In the genomic region with DNA sequence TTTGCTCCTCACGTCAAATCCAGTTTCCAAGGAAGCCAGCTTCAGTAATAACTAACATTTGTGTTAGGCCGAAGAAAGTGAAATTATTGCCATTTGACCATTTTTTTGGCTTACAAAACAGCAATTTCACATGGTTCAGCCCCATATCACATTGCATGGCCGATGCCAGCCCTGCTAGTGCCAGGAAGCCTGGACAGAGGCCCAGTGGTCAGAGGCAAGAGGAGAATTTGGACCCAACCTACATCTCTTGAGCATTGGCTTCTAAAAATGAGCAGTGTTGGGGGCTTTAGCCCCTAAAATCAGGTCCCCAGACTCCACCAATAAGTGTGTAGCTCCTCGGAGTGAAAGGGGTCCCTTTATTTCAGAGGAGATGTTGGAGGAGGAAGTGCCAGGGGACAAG, we compare ENCODE assay signal across 20 mouse cellular contexts.
A peak's percentile ranks its signal among the peaks of the same experiment; 100 is the strongest.
DNase-seq lines count a peak whose midpoint lies in the region; ATAC-seq and TF ChIP-seq lines count a peak whose summit lies in the region.
"Had no signal": no experiment of that assay in that cellular context is flagged by ENCODE, and none has a peak within 500 bp of the region (broad histone marks: within the 10 kb centered on the region; RNA-seq: fewer than 3 reads in every experiment).

No protein-coding gene starts in this region.

- no peak for TF ChIP-seq EP300 in stomach, postnatal 0 days (optimal IDR thresholded peaks at IDR 0.05)

- 86% methylated on average over 4 of the region's 4 CpGs for WGBS in midbrain, postnatal 0 days
- WGBS in stomach, postnatal 0 days = 78% methylated on average over 4 of the region's 4 CpGs

- no peaks in the 10 kb centered on the region for H3K27me3 ChIP-seq in midbrain, postnatal 0 days (ENCODE audit: insufficient read depth, low read length)
- H3K27me3 ChIP-seq in stomach, postnatal 0 days (ENCODE audit: control insufficient read depth, insufficient read depth, low read length) = no peaks in the 10 kb centered on the region
- H3K27me3 ChIP-seq: CH12.LX; heart, embryonic 15.5 days; hindbrain, embryonic 12.5 days; kidney, embryonic 15.5 days; liver, embryonic 13.5 days; megakaryocyte, embryonic 14.5 days; midbrain, embryonic 15.5 days had no signal

- no peak overlapping the region for H3K4me2 ChIP-seq in midbrain, postnatal 0 days (ENCODE audit: low read depth, low read length, poor library complexity, severe bottlenecking)
- H3K4me2 ChIP-seq in stomach, postnatal 0 days (replicated peaks; ENCODE audit: low read depth) = no peak overlapping the region
- H3K4me2 ChIP-seq: embryonic facial prominence, embryonic 13.5 days; heart, embryonic 15.5 days; hindbrain, embryonic 12.5 days; kidney, embryonic 15.5 days; liver, embryonic 13.5 days; midbrain, embryonic 15.5 days had no signal

- no peaks in the 10 kb centered on the region for H3K36me3 ChIP-seq in midbrain, postnatal 0 days (ENCODE audit: insufficient read depth, low read length)
- H3K36me3 ChIP-seq in stomach, postnatal 0 days (ENCODE audit: control insufficient read depth, insufficient read depth, low read length) = no peaks in the 10 kb centered on the region
- H3K36me3 ChIP-seq: embryonic facial prominence, embryonic 13.5 days; forebrain, embryonic 10.5 days; heart, embryonic 15.5 days; hindbrain, embryonic 12.5 days; kidney, embryonic 15.5 days; liver, embryonic 13.5 days; midbrain, embryonic 15.5 days had no signal

- no peaks in the 10 kb centered on the region for H3K4me1 ChIP-seq in midbrain, postnatal 0 days (ENCODE audit: insufficient read depth, low read length)
- no peaks in the 10 kb centered on the region for H3K4me1 ChIP-seq in stomach, postnatal 0 days (replicated peaks; ENCODE audit: control insufficient read depth, insufficient read depth)
- H3K4me1 ChIP-seq: heart, embryonic 15.5 days; hindbrain, embryonic 12.5 days; kidney, embryonic 15.5 days; liver, embryonic 13.5 days; megakaryocyte, embryonic 14.5 days; midbrain, embryonic 15.5 days had no signal

- no peak overlapping the region for H3K9ac ChIP-seq in midbrain, postnatal 0 days (replicated peaks; ENCODE audit: low read length, poor library complexity, severe bottlenecking)
- H3K9ac ChIP-seq in stomach, postnatal 0 days (ENCODE audit: low read length) = no peak overlapping the region
- H3K9ac ChIP-seq: embryonic facial prominence, embryonic 13.5 days; heart, embryonic 15.5 days; hindbrain, embryonic 12.5 days; kidney, embryonic 15.5 days; liver, embryonic 13.5 days; midbrain, embryonic 15.5 days had no signal

- intact Hi-C loops in left cerebral cortex, postnatal 4 days (cut with DNase I) = no loop called here
- intact Hi-C loops in left cerebral cortex, postnatal 14 days (cut with DNase I) = no loop called here

- ATAC-seq in midbrain, postnatal 0 days (ENCODE audit: low FRiP score) = no peak
- ATAC-seq in stomach, postnatal 0 days (ENCODE audit: low FRiP score, low TSS enrichment) = no peak
- ATAC-seq: lung, postnatal 0 days; midbrain, embryonic 15.5 days had no signal

- no peak for TF ChIP-seq CTCF in midbrain, postnatal 0 days (IDR thresholded peaks at IDR 0.05)
- TF ChIP-seq CTCF in stomach, postnatal 0 days (IDR thresholded peaks at IDR 0.05; ENCODE audit: low read depth) = no peak

- peak; percentile 6 for DNase-seq in cerebellum, adult 11 months
- no peak for DNase-seq in cerebellum, adult 8-10 months
- DNase-seq in left cerebral cortex, postnatal 4 days = peak; percentile 43
- DNase-seq in left cerebral cortex, postnatal 14 days (ENCODE audit: low spot score in 2 of 2) = no peak
- peak; percentile 13 for DNase-seq in brain, adult 2 months (ENCODE audit: low read depth, low spot score)
- peak; percentile 60 to 71 for DNase-seq in cerebellum, postnatal 25 days
- no peak for DNase-seq in midbrain, postnatal 0 days (ENCODE audit: low spot score)
- DNase-seq in stomach, postnatal 0 days (ENCODE audit: low spot score) = no peak
- DNase-seq: liver, embryonic 13.5 days; right cerebral cortex, adult 18-20 months; spleen, adult 18-20 months had no signal

- no peak overlapping the region for H3K4me3 ChIP-seq in midbrain, postnatal 0 days (ENCODE audit: low read depth, low read length)
- no peak overlapping the region for H3K4me3 ChIP-seq in stomach, postnatal 0 days (ENCODE audit: low read depth, low read length)
- H3K4me3 ChIP-seq: embryonic facial prominence, embryonic 13.5 days; forebrain, embryonic 10.5 days; heart, embryonic 15.5 days; hindbrain, embryonic 12.5 days; kidney, embryonic 15.5 days; liver, embryonic 13.5 days; megakaryocyte, embryonic 14.5 days; midbrain, embryonic 15.5 days had no signal

- no peak overlapping the region for H3K27ac ChIP-seq in midbrain, postnatal 0 days (ENCODE audit: low read depth, low read length)
- no peak overlapping the region for H3K27ac ChIP-seq in stomach, postnatal 0 days (replicated peaks)
- H3K27ac ChIP-seq: embryonic facial prominence, embryonic 13.5 days; forebrain, embryonic 10.5 days; heart, embryonic 15.5 days; hindbrain, embryonic 12.5 days; kidney, embryonic 15.5 days; liver, embryonic 13.5 days; midbrain, embryonic 15.5 days had no signal

- H3K9me3 ChIP-seq in midbrain, postnatal 0 days (ENCODE audit: low read length) = no peaks in the 10 kb centered on the region
- H3K9me3 ChIP-seq in stomach, postnatal 0 days (ENCODE audit: control insufficient read depth, low read length) = no peaks in the 10 kb centered on the region
- H3K9me3 ChIP-seq: embryonic facial prominence, embryonic 13.5 days; heart, embryonic 15.5 days; kidney, embryonic 15.5 days; liver, embryonic 13.5 days; midbrain, embryonic 15.5 days had no signal

Comparison
In these comparisons a context has a peak if more than half of its experiments do, and no peak if none do; other contexts are left out.
1. DNase-seq: peak in cerebellum, adult 11 months (single experiment), left cerebral cortex, postnatal 4 days (single experiment), brain, adult 2 months (single experiment) and cerebellum, postnatal 25 days (2 of 2); none in cerebellum, adult 8-10 months (single experiment), left cerebral cortex, postnatal 14 days (0 of 2), midbrain, postnatal 0 days (single experiment) and stomach, postnatal 0 days (single experiment).